Mouse (Mus musculus) right cerebral cortex, adult 18-20 months (tissue): ENCODE measurements around the gene Lrba.

Experiments used
- DNase-seq: peaks from one replicate; pipeline ENCODE4 v3.0.0; 2022; ENCODE audit warnings: mixed read lengths

The Lrba gene

DNA sequence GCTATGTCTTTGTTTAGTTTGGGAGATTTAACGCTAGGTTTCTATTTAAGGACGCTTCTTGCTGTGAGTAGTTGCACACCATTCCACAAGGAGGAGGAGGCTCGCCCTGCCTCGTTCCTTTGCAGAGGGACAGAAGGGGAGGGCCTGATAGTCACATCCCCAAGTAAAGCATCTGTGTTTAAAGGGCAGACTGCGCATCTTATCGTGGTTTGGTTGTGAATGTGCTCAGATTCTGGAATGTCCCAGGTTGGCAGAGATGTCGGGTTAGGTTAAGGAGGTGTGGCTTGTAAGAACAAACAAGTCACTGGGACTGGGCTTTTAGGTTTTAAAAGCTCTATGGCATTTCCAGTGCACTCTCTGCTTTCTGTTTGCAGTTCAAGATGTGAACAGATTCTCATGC, 464.8 kb downstream of the Lrba start:
- peak; percentile 4 for DNase-seq

DNA sequence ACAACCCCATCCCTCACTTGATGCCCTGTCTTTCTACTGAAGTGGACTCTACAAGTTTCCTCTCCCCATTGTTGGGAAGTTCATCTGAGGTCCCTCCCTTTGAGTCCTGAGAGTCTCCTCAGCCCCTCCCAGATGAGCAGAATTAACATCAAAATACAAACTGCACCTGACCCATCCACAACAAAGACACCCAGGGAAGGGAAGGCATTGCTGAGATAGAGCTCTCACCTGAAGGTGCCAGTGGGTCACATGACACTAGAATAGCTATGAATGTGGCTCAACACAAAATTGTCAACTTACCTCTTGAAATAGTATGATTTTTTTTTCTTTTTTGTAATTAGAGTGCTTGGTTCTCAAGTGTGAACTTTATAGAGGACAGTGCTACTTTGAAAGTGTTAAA, 468.3 kb downstream of the Lrba start:
- no peak for DNase-seq

DNA sequence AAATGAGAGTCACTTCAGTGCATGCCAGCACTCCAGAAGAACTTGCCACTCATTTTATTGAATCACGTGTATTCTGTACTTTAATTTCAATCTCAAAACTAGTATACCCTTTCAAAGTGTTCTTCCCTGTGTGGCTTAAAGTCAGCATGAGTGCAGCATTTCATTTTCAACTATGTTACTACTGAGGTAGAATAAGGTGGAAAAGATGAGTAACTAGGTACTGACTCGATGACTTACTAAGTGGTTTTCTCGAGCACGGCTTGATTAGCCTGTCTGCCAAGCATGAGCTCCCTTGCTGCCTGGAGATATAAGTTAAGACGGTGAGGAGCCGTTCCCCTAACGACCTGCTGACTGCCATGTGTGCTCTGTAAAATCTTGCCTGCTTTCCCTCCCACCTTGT, 469.1 kb downstream of the Lrba start:
- no peak for DNase-seq

DNA sequence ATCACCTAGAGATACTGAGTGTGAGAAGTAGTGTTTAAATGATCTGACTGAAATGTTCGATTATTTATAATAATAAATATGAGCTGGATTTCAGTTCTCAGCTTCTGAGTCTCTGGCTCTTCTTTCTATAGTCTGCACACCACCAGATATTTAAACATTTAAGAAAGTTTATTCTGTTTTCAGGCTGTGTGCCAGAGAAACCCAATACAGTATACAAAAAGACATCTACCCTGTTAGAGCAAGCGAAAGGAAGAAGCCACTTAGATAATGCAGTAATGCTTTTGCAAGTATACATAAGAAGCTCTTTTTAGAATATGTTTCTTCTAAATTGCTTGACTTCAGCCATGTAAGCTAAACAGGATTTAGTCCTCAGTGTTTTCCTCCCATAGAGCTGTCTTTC, 474.5 kb downstream of the Lrba start:
- DNase-seq = no peak

DNA sequence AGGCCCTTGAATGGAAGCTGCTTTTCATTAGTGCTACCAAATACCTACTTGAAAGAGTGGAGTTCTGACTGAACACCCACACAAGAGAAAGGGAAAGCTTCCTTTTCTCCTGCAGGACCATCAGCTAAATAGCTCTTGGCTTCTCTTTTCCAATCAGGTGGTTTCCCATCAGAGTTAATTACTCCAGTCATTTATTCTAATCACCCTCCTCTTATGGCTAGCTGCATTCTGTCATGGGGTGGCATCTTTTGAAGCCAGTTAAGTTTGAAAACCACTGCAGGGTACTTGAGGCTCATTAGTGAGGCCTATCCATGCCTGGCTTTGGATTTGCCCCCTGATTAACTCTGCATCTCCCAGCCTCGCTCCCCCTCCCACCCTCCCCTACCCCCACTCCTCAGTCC, 476.7 kb downstream of the Lrba start:
- no peak for DNase-seq

DNA sequence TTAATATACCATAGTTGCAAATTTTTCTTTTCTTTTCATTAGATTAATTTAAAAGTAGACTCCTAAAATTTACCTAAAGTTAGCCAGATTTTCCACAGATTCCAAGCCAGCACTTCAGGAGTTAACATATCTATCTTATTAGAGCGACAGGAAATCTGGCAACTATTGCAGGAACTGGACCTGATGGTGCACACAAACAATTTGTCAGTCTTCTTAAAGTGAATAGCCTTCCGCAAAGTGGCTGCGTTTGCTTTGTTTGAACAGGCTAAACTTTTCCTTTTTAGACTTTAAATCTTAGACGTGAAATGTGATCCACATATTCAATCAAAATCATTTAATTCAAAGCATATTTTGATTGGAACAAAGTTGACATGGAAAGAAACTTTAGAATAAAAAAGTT, 485.0 kb downstream of the Lrba start:
- DNase-seq = no peak

DNA sequence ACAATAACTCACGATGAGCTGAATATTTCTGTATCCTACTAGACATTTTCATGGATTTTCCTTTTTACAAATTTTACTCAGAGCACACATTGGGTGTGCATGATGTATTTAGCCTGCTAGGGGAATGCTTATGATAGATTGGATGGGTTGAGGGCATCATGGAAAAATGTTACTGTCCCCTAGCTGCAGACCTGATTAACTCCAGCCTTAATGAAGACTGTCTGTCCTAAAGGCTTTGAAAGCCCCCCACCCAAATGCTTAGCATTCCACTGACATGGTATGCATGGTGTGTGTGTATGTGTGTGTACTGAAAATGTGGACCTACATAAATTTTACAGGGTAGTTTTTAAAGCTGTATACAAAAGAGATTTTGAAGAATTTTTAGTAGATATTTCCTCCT, 487.1 kb downstream of the Lrba start:
- DNase-seq = no peak

DNA sequence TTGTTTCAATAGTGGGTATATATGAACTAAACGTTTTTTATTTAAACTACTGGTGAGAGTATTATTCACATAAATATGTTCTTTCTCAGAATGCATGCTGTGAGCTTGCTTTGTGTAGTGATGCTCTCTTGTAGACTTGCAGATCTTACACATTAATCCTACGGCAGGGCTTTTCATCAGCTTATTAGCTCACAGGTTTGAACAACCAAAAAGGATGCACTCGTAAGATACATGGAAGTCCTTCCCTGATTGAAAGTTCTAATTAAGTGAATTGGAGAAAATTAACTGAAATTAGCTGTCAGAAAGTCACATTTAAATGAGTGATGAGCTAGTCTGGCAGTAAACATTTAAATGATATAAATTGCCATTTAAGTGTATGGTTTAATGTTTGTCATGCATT, 488.3 kb downstream of the Lrba start:
- no peak for DNase-seq

DNA sequence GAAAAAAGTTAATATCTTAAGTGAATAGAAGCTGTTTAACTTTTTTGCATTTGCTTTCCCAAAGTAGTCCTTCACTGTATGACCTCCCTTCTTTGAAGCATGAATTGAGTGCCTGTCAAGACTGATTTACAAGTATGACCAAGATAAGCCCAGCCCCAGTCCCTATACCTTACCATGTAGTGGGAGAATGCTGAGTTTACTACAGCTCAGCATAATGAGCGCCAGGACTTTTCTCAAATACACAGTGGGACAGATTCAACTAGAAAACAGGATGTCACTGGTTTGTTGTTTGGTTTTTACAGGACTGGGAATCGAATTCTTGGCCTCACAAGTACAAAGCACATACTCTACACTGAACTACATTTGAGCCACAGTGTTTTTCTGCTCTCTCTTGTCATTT, 490.0 kb downstream of the Lrba start:
- DNase-seq = no peak

DNA sequence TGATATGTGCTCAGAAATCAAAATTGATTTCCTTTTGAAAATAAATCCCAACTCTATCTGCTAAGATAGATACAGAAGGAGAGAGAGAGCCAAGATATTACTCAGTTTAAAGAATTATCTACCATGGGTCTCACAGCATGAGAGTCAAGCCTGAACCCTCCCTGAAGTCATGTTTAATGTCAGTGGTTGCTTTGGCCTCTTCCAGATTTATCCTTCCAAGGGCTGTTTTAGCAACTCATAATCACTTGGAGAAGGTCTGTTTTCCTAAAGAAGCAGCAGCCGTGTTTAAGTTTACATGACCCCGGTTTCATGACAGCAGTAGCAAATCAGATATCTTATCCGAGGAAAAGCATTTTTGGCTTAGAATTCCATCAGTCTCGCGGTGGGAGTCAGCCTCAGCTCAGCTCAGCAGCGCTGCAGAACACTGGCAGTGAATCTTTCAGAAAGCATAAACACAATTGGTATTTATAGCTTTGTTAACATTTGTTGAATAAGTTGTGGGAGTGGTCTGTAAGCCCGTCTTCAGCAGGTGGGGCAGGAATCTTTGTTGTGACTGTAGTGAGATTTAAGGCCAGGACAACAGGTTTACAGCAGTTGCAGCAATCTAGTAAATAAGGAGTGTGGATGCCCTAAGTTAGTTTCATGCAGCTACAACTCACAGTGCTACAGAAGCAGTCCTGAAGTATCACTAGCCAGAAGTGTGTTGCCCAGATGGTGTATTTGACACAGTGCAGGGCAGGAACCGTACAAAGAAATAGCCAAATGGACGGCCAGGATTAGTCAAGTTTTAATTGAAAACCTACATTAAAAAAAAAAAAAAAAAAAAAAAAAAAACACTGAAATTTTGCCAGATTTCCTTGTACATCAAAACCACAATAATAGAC, 499.2 kb downstream of the Lrba start:
- no peak for DNase-seq

DNA sequence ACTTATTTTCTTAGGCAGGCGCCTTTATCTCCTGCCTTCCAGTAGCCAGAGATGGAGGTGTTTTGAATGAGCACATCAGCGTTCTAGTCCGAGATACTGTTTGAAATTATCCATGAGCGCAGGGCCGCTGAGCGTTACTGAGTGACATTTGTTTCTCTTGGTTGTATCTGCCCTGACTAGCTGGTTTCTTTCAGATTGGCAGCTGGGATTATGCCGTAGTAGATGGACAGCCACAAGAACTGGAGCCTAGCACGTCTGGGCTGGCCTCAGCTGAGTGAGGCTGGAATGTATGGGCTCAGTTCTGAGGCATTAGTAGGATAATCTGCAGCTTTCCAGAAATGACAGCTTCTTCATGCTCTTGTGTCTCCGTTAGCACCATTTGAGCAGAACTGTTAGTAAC, 500.6 kb downstream of the Lrba start:
- no peak for DNase-seq

DNA sequence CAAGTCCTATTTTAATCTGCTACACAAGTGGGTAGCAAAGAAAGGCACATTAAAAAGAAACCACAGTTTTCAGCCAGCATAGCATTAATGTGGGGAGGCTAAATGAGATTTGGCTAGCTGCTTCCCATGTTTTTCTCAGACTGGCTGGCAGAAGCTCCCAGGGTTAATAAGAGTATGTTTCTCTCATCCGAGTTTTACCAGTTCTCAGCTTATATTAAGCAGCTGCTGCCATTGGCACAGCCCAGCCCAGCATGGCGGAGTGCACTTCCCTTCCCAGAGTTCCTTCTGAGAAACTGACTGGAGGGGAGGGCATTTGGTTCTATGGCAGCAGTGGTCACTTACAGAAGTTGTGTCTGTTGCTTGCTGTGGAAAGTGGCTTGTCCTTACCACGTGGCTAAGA, 514.4 kb downstream of the Lrba start:
- no peak for DNase-seq

DNA sequence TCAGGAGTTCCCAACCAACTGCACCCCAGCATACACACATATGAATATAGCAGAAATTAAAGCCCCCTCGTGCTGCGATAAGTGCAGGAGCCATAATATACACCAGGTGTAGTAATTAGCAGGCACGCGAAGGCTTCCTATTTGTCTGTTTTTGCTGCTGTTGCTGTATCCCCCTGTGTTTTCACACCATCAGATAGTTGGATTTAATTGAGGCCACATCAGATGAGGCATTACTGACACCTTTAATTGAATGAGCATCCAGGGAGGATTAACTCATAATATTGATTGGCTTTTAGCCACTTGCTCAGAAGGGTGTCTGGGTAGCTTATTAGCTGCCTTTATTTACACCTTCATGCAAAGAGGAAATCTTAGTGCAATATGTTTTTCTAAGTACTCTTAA, 515.3 kb downstream of the Lrba start:
- no peak for DNase-seq

DNA sequence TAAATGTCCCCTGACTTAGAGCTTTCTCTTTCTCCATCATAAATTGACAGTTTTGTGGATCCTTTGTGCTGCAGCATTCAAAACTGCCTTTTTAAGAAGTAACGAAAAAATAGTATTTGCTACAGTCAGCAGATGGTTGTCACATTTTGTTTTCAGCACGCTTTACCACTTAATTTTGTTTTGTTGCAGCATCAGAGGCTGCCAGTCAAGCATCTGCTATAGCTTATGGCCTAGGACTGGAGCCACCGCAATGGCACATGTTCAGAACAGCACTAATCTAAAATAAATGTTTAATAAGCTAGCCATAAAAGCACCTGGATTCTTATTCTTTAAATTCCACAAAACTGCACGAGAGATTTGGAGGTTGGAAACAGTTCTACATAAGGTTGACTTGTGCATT, 520.9 kb downstream of the Lrba start:
- DNase-seq = no peak

DNA sequence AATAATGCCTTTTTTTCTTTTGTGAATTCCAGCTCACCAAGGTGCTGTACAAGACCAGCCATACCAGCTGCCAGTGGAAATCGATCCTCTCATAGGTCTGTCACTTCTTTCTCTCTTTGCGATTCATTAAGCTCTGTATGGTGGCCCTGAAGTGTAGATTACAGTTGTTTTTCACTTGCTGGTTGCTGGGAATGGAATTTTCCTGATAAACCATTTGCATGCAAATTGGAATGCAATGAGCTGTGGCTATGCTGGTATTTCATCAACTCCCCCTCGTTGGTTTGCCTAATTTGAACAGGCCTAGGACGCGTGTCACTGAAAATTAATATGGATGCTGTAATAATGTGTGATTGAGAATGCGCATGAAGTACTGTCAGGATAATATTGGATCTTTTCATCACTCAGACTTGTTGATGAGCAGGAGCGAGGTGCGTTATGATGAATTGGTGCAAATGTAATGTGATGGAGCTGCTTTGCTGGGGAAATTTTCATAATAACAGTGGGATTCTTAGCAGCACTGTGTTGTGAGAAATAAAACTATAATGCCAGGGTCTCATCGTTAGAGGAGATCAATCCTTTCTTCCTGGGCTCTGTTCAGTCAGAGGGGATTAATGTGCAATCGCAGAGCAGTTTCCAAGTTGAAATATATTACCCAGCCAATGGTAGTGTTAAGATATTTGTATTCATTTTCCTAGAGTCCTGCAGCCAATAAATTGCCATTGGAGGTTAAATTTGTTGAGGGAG, 521.5 kb downstream of the Lrba start:
- DNase-seq = no peak

DNA sequence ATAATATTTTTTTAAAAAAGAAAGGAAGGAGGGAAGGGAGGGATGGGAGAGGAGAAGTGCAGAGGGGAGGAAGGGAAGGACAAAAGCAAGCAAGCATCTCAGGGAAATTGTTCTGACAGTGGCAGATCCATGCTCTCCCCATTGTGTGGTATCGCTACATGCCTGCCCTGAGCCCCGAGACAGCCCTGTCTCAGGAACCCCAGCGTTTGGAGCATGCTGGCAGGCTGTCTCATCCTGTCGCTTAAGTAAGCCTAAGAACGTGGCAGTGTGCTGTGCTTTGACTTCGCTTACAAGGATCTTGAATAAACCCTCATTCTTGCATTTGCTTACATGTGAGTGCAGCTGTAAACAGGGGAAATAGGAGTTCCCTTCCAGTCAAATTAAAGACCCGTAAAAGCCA, 526.2 kb downstream of the Lrba start:
- DNase-seq = no peak

DNA sequence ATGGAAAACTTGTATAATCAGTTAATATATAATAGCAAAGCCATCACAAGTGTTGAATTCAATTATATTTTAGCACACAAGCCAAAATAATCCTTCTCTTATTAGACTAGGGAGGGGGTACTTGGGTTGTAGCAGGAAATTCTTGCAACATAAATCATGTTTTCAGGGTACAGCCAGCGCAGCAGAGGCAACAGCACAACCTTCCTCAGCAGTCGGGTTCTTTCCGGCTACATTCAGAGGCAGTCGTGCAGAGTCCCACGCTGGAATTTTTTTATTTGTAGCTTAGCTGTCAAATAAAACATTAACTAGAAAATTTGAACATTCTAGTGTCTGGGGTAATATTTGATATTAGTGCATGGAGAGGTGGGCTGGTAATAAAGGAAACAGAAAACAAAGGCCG, 529.7 kb downstream of the Lrba start:
- no peak for DNase-seq

DNA sequence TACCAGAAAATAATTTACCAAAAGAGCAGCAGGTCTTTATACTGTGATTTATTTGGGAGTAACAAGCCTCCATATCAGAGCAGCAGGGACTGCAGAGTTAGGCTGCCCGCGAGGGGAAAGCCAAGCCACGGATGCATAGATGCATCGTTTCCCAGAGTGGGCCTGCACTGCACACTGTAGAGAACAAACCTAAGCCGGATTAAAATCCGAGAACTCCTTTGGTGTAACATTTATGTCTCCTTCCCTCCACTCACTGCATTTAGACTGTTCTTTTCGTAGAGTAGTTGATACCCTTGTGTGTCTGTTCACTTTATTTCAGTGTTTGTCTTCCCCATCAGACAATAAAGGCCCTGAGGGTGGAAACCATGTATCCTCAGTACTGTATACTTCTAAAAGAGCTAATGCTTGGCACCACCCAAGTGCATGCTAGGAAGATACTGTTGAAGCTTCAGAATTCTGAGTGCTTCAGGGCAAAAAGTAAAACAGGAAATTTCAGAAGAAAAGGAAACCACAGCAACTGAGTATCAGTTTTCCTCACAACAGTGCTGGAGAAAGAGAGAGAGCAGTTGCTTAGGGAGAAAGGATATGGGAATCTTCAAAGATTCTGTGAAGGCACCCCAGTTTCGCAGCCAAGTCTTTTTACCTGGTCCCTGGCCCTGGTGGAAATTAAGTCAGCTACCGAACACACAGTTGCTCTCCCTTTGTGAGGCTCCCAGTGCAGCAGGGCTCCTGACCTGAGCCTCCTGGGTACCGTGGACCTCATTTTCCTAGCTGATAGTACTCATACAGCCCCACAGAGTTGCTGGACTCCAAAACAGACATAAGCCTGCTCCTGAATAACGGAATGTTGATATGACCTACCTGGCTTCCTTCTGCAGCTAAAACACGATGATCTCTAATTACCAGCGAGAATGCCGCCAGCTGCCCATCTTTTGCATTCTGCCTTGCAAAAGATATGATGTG, 530.4 kb downstream of the Lrba start:
- no peak for DNase-seq

DNA sequence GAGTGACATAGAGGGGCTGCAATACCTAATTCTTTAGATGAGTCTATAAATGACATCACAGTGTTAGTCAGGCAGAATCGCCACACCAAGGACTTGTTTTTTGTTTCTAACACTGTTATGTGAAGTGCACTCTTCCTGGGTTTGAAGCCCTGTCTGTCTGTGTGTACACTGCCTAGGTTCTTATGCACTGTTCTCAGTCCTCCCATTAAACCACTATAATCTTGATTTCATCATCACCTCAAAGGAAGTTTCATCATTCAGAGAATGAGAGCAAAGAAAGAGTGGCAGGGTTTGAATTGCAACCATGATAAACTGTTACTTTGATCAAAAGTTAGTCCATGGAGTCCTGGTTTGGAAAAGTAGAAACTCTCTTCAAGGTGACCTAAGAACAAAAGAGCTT, 532.1 kb downstream of the Lrba start:
- DNase-seq = no peak

DNA sequence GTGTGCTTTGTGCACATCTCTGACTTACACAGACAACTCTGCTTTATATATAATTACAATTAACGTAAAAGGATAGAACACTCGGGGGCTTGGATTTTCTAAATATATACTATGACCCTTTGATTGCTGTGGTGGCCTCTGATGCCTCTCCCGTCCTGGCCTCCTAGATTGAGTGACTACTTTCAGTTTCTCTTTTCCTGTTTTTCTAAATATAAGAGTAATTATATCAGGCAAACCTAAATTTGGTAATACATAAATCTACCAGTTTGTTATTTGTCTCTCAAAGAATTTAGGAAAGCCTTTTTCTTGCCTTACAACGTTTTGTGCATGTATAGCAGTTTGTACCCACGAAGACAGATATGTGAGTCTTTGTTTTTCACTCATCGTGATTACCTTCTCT, 534.2 kb downstream of the Lrba start:
- DNase-seq = no peak

DNA sequence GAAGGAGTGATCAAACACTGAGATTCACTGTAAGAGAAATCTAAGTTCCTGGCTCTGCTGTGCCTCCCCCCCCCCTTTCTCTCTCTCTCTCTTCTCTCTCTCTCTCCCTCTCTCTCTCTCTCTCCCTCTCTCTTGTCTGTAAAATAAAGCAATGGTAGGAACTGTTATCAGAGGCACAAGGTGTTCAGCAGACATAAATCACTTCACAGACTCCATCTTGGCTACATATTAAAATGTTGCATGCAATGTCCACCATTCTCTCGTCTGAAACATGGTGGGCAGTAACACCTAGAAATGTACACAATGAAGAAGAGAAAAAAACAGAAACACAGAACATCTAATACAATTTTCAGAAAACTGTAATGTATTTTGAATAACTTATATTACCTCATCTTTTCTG, 534.9 kb downstream of the Lrba start:
- DNase-seq = no peak

DNA sequence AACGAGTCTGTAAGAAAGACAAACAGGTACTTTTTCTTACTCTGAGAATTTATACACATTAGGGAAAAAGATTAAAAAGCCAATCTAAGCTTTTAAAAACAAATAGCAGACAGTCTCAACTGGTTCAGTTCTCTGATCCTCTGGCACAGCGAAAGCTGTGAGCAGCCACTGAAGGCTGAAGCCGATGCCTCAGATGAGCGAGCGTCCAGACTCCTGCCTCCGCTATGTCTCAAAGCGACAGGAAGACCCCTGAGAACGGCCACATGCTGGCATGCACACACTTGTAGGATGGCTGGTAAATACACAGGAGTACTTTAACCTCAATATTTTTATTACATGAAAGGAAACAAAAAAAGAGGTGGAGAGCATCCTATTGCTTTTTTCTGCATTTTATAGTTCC, 535.4 kb downstream of the Lrba start:
- no peak for DNase-seq

DNA sequence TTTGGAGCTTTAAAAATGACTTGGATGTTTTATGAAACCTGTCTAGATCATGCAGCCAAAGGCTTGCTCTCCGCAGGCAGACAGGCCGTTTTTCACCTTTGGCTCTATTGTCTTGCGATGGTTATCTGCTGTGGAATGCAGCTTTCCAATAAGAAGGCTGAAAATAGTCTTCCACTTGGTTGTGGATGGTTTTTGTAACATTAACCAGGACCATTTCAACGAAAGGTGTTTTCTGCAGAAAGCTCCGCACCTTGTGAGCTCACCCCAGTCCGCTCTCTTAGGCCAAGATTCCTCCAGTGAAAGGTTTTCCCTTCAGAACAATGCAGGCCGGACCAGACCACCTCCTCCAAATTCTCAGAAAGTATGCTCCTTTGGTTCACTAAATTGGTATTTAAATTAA, 536.0 kb downstream of the Lrba start:
- no peak for DNase-seq
